Mouse (Mus musculus) embryonic facial prominence, embryonic 10.5 days (tissue): Measurements from ENCODE around the gene Twf2. TPM values are rescaled to one million over a fixed set of nuclear protein-coding genes. Genes with fewer than 3 reads are reported as not detected.

Source experiments
- DNase-seq: peaks from one replicate; pipeline ENCODE4 v3.0.0-alpha.2; 2017; ENCODE audit warnings: low spot score
- H3K27ac ChIP-seq: fragments of 300-500 bp; sonication (generic); replicated peaks from 2 replicates; pipeline ENCODE4 v1.5.1; 2016; ENCODE audit warnings: mild to moderate bottlenecking
- H3K27me3 ChIP-seq: fragments of 300-500 bp; sonication (generic); replicated peaks from 2 replicates; pipeline ENCODE4 v1.6.1; 2016; ENCODE audit warnings: low read depth, mild to moderate bottlenecking; ENCODE audit not compliant: poor library complexity, severe bottlenecking
- H3K36me3 ChIP-seq: fragments of 300-500 bp; sonication (generic); replicated peaks from 2 replicates; pipeline ENCODE4 v1.6.1; 2016; ENCODE audit warnings: mild to moderate bottlenecking, moderate library complexity
- H3K4me1 ChIP-seq: fragments of 300-500 bp; sonication (generic); 2 replicates; pipeline ENCODE4 v1.6.1; 2016
- H3K4me3 ChIP-seq: fragments of 300-500 bp; sonication (generic); 2 replicates; pipeline ENCODE4 v1.5.1; 2016; ENCODE audit warnings: mild to moderate bottlenecking, moderate library complexity
- H3K9me3 ChIP-seq: fragments of 300-500 bp; sonication (generic); 2 replicates; pipeline ENCODE4 v1.6.1; 2016; ENCODE audit warnings: mild to moderate bottlenecking
- WGBS: fragments of 180-500 bp; shearing (Covaris S2); methylation state at CpG from one replicate; pipeline ENCODE4 v1.1.7; 2016; 5-methylcytosine and 5-hydroxymethylcytosine counted together
- polyA plus RNA-seq: library from polyadenylated mRNA; unstranded; fragments of >200 nt; fragmentation: Nextera tagmentation; extraction: Ambion mirVana; gene quantifications from 2 replicates; pipeline ENCODE4 v1.2.1, GENCODE M21; 2016

The Twf2 gene
- polyA plus RNA-seq, 1 experiment from 2014 or later = 74.7 TPM

GRCm38 (mm10) chr9:106236156-106236817, 33.4 kb downstream of the Twf2 start:
- Histone ChIP-seq H3K9me3 (no peaks in the 10 kb centered on the region), H3K4me1 (no peaks in the 10 kb centered on the region), H3K4me3 (no peak overlapping the region), H3K27ac (no peak overlapping the region), H3K36me3 (peaks cover 95% of the 10 kb centered on the region), H3K27me3 (no peaks in the 10 kb centered on the region)
- WGBS = 90% methylated on average over 23 of the region's 23 CpGs
- no peak for DNase-seq

GRCm38 (mm10) chr9:106236818-106237211, 33.9 kb downstream of the Twf2 start:
- 69% methylated on average over 3 of the region's 3 CpGs for WGBS
- DNase-seq = no peak
- H3K27ac ChIP-seq = no peak overlapping the region
- peaks cover 100% of the 10 kb centered on the region for H3K36me3 ChIP-seq
- H3K27me3 ChIP-seq = no peaks in the 10 kb centered on the region
- no peaks in the 10 kb centered on the region for H3K9me3 ChIP-seq
- H3K4me1 ChIP-seq = no peaks in the 10 kb centered on the region
- no peak overlapping the region for H3K4me3 ChIP-seq

GRCm38 (mm10) chr9:106237401-106237800, 34.5 kb downstream of the Twf2 start:
- no peaks in the 10 kb centered on the region for H3K9me3 ChIP-seq
- no peak overlapping the region for H3K27ac ChIP-seq
- no peak overlapping the region for H3K4me3 ChIP-seq
- H3K4me1 ChIP-seq = no peaks in the 10 kb centered on the region
- DNase-seq = no peak
- 90% methylated on average over 8 of the region's 8 CpGs for WGBS
- H3K36me3 ChIP-seq = peaks cover 100% of the 10 kb centered on the region
- H3K27me3 ChIP-seq = no peaks in the 10 kb centered on the region

DNA sequence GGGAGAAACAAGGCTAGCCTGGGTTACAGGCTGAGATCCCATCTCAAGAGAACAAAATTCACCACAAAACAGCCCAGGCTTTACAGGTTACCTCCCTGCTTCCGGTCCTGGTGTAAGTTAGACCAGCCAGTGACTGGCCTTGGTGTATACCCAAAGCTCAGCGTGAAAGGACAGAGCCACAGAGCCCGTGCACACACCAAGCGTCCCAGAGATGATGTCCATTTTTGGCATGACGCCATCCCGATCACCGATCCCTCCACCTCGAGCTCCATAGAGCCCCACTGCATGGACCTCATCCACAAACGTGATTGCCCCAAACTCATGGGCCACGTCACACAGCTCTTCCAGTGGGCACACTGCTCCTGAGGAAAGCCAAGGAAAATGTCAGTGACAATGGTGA, 35.0 kb downstream of the Twf2 start:
- 95% methylated on average over 10 of the region's 10 CpGs for WGBS
- Histone ChIP-seq H3K27ac (no peak overlapping the region), H3K9me3 (no peaks in the 10 kb centered on the region), H3K4me3 (no peak overlapping the region), H3K36me3 (peaks cover 100% of the 10 kb centered on the region), H3K4me1 (no peaks in the 10 kb centered on the region), H3K27me3 (no peaks in the 10 kb centered on the region)
- DNase-seq = no peak

GRCm38 (mm10) chr9:106241541-106242164, 38.7 kb downstream of the Twf2 start:
- no peaks in the 10 kb centered on the region for H3K27me3 ChIP-seq
- peaks cover 75% of the 10 kb centered on the region for H3K36me3 ChIP-seq
- H3K4me1 ChIP-seq = peaks cover 13% of the 10 kb centered on the region
- H3K4me3 ChIP-seq = no peak overlapping the region
- no peak overlapping the region for H3K27ac ChIP-seq
- H3K9me3 ChIP-seq = no peaks in the 10 kb centered on the region
- DNase-seq = no peak
- WGBS = 92% methylated on average over 10 of the region's 10 CpGs

GRCm38 (mm10) chr9:106242813-106243488, 40.0 kb downstream of the Twf2 start:
- Histone ChIP-seq H3K36me3 (peaks cover 62% of the 10 kb centered on the region), H3K4me3 (no peak overlapping the region), H3K9me3 (no peaks in the 10 kb centered on the region), H3K27me3 (no peaks in the 10 kb centered on the region), H3K4me1 (peaks cover 26% of the 10 kb centered on the region), H3K27ac (0 out of 2 replicates have a peak overlapping the region, but pooled peaks have one; percentile 59)
- DNase-seq = peak; percentile 51
- 74% methylated on average over 19 of the region's 19 CpGs for WGBS

- Histone ChIP-seq H3K4me3 (no peak overlapping the region), H3K27ac (0 out of 2 replicates have a peak overlapping the region, but pooled peaks have one; percentile 4), H3K9me3 (no peaks in the 10 kb centered on the region), H3K4me1 (peaks cover 56% of the 10 kb centered on the region), H3K36me3 (peaks cover 7% of the 10 kb centered on the region), H3K27me3 (no peaks in the 10 kb centered on the region)
- 91% methylated on average over 11 of the region's 11 CpGs for WGBS
- DNase-seq = no peak
These were observed 46.6 kb downstream of the Twf2 start for GRCm38 (mm10) chr9:106249550-106249949.

GRCm38 (mm10) chr9:106250245-106250644, 47.3 kb downstream of the Twf2 start:
- Histone ChIP-seq H3K4me1 (peaks cover 57% of the 10 kb centered on the region), H3K4me3 (no peak overlapping the region), H3K27me3 (no peaks in the 10 kb centered on the region), H3K36me3 (peaks cover 1% of the 10 kb centered on the region), H3K27ac (peak overlapping the region; percentile 4; the same call in 1 of the 2 replicates), H3K9me3 (no peaks in the 10 kb centered on the region)
- no peak for DNase-seq
- WGBS = 55% methylated on average over 4 of the region's 4 CpGs

DNA sequence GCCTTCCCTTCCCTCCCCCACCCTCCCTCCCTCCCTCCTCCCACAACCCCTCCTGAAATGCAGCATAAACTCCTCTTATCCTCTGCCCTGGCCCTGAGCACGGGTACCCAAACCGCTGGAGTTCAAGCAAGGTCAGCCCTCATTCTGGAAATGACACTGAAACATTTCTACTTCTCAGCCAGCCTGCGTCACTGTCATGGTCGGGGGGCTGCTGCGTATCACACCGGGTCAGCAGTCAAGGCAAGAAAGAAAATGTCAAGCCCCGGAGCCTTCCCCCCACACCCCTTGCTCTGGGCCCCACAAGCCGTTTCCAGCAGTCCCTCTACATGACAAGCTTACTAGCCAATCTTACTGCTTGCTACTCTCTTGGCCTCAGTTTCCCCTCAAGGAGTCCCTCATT, 48.2 kb downstream of the Twf2 start:
- no peak for DNase-seq

GRCm38 (mm10) chr9:106254001-106254400, 51.1 kb downstream of the Twf2 start:
- Histone ChIP-seq H3K4me1 (peaks cover 29% of the 10 kb centered on the region), H3K27ac (0 out of 2 replicates have a peak overlapping the region, but pooled peaks have one; percentile 15), H3K9me3 (no peaks in the 10 kb centered on the region), H3K4me3 (no peak overlapping the region), H3K36me3 (no peaks in the 10 kb centered on the region), H3K27me3 (0 out of 2 replicates have a peak, but pooled peaks cover 8% of the 10 kb centered on the region)
- DNase-seq = no peak
- WGBS = 88% methylated on average over 2 of the region's 2 CpGs

More for the DNA sequence above, 48.2 kb downstream of the Twf2 start:
- no peaks in the 10 kb centered on the region for H3K9me3 ChIP-seq
- H3K36me3 ChIP-seq = no peaks in the 10 kb centered on the region; the same call in 1 of the 2 replicates
- H3K27ac ChIP-seq = peak overlapping the region; percentile 40; the same call in 1 of the 2 replicates
- no peak overlapping the region for H3K4me3 ChIP-seq
- WGBS = 76% methylated on average over 8 of the region's 8 CpGs
- no peaks in the 10 kb centered on the region for H3K27me3 ChIP-seq
- peaks cover 56% of the 10 kb centered on the region for H3K4me1 ChIP-seq

- WGBS = 88% methylated on average over 4 of the region's 4 CpGs
- H3K9me3 ChIP-seq = no peaks in the 10 kb centered on the region
- DNase-seq = no peak
- H3K27ac ChIP-seq = no peak overlapping the region
- 0 out of 2 replicates have a peak, but pooled peaks cover 8% of the 10 kb centered on the region for H3K27me3 ChIP-seq
- H3K4me1 ChIP-seq = peaks cover 7% of the 10 kb centered on the region
- H3K36me3 ChIP-seq = no peaks in the 10 kb centered on the region
- H3K4me3 ChIP-seq = no peak overlapping the region
These were observed 55.5 kb downstream of the Twf2 start for GRCm38 (mm10) chr9:106258412-106258811.

- 0 out of 2 replicates have a peak, but pooled peaks cover 8% of the 10 kb centered on the region for H3K27me3 ChIP-seq
- no peak overlapping the region for H3K4me3 ChIP-seq
- H3K36me3 ChIP-seq = no peaks in the 10 kb centered on the region
- WGBS = 78% methylated on average over 5 of the region's 5 CpGs
- H3K9me3 ChIP-seq = no peaks in the 10 kb centered on the region
- no peak overlapping the region for H3K27ac ChIP-seq
- DNase-seq = no peak
- H3K4me1 ChIP-seq = peaks cover 6% of the 10 kb centered on the region
These were observed 56.1 kb downstream of the Twf2 start for GRCm38 (mm10) chr9:106258990-106259389.
